Mouse (Mus musculus): ENCODE measurements around the gene Odf4. TPM values are rescaled to one million over a fixed set of nuclear protein-coding genes. Genes with fewer than 3 reads are reported as not detected.

Gene Odf4
- polyA plus RNA-seq, 2 experiments: not detected

DNA sequence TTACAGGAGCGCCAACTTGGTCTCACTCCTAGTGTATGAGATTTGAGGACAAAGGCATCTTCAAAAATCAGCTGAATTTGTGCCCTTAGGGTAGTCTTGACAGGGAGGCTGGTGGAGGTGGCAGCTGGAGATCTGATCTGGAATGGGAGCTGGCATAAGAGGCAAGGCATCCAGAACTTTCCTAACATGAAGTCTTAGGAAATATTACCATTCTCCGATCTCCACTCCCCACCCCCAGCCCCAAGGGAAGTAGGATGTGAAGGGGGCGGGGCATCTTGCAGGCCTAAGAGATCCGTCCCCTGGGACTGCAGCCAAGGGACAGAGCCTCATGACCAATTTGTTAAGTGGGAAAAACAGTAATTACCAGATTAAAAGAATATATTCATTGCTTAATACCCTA, 43.4 kb upstream of the Odf4 start:
- peaks cover 2% of the 10 kb centered on the region; the same call in 1 of the 2 replicates for H3K27me3 ChIP-seq (ENCODE audit: control insufficient read depth, insufficient read depth, low read length)
- TF ChIP-seq CTCF (IDR thresholded peaks at IDR 0.05; ENCODE audit: low read depth): no peak
- TF ChIP-seq EP300 (IDR thresholded peaks at IDR 0.05; ENCODE audit: low read depth): no peak
- DNase-seq (ENCODE audit: low read depth in 3 of 3, low spot score in 3 of 3) (no peak), ATAC-seq (ENCODE audit: insufficient read depth) (no peak)
- H3K27ac ChIP-seq: no peak overlapping the region
- no peaks in the 10 kb centered on the region for H3K9me3 ChIP-seq (ENCODE audit: control insufficient read depth, low read length)
- no peak overlapping the region for H3K4me2 ChIP-seq (ENCODE audit: low read depth)
- no peak overlapping the region for H3K9ac ChIP-seq (replicated peaks)
- peaks cover 13 to 18% of the 10 kb centered on the region in 2 experiments for H3K4me1 ChIP-seq (replicated peaks; ENCODE audit: control insufficient read depth in 2 of 2, insufficient read depth in 2 of 2, low read length in 1 of 2)
- no peaks in the 10 kb centered on the region for H3K36me3 ChIP-seq (replicated peaks; ENCODE audit: control insufficient read depth, insufficient read depth, low read depth)
- no peak overlapping the region for H3K4me3 ChIP-seq (ENCODE audit: insufficient read depth in 1 of 2, low read depth in 2 of 2, low read length in 2 of 2)
- 66% methylated on average over 4 of the region's 4 CpGs for WGBS (ENCODE audit: insufficient replicate concordance)

DNA sequence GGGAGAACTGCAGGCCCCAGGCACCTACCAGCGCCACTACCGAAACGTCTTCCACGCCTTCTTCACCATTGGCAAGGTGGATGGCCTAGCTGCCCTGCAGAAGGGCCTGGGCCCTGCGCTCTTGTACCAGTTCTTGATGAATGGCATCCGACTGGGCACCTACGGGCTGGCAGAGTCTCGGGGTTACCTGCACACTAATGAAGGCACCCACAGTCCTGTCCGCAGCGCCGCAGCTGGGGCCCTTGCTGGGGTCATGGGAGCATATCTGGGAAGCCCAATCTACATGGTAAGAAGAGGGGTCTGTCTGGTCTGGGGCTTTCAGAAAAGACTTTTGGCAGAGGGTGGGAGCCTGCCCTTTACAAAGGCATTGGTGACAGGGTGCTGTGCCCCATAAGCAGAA, 41.9 kb upstream of the Odf4 start:
- WGBS (ENCODE audit: insufficient replicate concordance): 82% methylated on average over 11 of the region's 11 CpGs
- no peak overlapping the region for H3K9ac ChIP-seq (replicated peaks)

DNA sequence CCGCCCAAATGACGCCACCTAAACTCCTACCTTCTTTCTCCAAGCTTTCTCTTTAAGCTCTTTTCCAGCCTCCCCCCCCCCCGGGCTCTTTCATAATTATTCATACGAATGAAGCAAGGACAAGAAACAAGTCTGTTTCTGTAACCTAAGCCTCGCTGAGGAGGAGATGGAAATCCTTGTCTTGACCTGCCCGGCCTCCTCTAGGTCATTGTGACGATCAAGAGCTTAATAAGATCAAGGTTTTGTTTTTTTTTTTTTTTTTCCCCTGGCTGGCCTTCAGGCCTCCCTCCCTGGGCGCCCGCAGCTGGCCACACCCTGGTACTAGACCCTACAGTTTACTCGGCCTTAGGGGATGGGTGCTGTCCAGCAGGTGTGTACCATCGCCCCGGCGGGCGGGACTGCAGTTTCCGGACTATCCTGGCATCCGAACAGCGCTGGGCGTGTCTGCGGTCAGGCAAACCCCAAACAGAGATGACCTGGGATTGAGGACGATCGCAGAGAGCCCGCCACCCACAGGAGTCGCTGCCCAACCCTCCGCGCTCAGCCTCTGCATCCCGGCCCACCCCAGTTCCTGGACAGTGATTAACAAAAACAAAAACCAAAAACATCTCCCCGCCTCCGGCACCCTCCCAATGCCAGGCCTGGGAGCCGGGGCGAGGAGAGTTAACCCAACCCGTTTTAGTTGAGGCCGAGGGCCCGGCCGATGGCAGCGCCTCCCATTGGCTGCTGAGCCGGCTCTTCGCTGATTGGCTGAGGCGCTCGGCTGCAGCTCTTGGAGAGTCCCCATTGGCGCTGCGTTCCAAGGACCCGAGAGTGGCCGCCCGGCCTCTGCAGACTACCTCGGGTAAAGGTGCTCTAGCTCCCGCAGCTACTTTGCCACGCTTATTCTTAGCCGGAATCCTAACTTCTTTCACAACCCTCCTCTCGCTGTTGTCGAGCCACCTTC, 40.7 kb upstream of the Odf4 start, which contains the start of gene Slc25a35:
Gene Slc25a35, plus strand, starts transcription at position 795 of the 946 bp plus-strand sequence.
- ATAC-seq (ENCODE audit: insufficient read depth) (peak; percentile 97), DNase-seq (ENCODE audit: low read depth in 3 of 3, low spot score in 3 of 3) (peak; percentile 81 to 86 (median 85))
- Histone ChIP-seq H3K36me3 (replicated peaks; ENCODE audit: control insufficient read depth, insufficient read depth, low read depth) (no peaks in the 10 kb centered on the region), H3K9ac (replicated peaks) (peak within 1 kb of the TSS; percentile 68), H3K4me2 (ENCODE audit: low read depth) (peak within 1 kb of the TSS; percentile 97), H3K27me3 (ENCODE audit: control insufficient read depth, insufficient read depth, low read length) (peaks cover 2% of the 10 kb centered on the region; the same call in 1 of the 2 replicates), H3K4me3 (ENCODE audit: insufficient read depth in 1 of 2, low read depth in 2 of 2, low read length in 2 of 2) (peak within 1 kb of the TSS; percentile 69 to 72), H3K27ac (peak within 1 kb of the TSS; percentile 53), H3K9me3 (ENCODE audit: control insufficient read depth, low read length) (no peaks in the 10 kb centered on the region), H3K4me1 (replicated peaks; ENCODE audit: control insufficient read depth in 2 of 2, insufficient read depth in 2 of 2, low read length in 1 of 2) (peaks cover 9 to 13% of the 10 kb centered on the region in 2 experiments)
- TF ChIP-seq EP300 (IDR thresholded peaks at IDR 0.05; ENCODE audit: low read depth) (no peak), CTCF (IDR thresholded peaks at IDR 0.05; ENCODE audit: low read depth) (peak; percentile 47; the same call in 1 of the 2 replicates)
- under 1% methylated on average over 50 of the region's 50 CpGs for WGBS (ENCODE audit: insufficient replicate concordance)

More for the DNA sequence above, 41.9 kb upstream of the Odf4 start:
- Histone ChIP-seq H3K4me3 (ENCODE audit: insufficient read depth in 1 of 2, low read depth in 2 of 2, low read length in 2 of 2) (no peak overlapping the region; a peak in 1 of 4 replicates), H3K4me1 (replicated peaks; ENCODE audit: control insufficient read depth in 2 of 2, insufficient read depth in 2 of 2, low read length in 1 of 2) (peaks cover 13 to 14% of the 10 kb centered on the region in 2 experiments), H3K27me3 (ENCODE audit: control insufficient read depth, insufficient read depth, low read length) (peaks cover 2% of the 10 kb centered on the region; the same call in 1 of the 2 replicates), H3K4me2 (ENCODE audit: low read depth) (peak overlapping the region; percentile 97), H3K27ac (no peak overlapping the region), H3K36me3 (replicated peaks; ENCODE audit: control insufficient read depth, insufficient read depth, low read depth) (no peaks in the 10 kb centered on the region), H3K9me3 (ENCODE audit: control insufficient read depth, low read length) (no peaks in the 10 kb centered on the region)
- DNase-seq (ENCODE audit: low read depth in 3 of 3, low spot score in 3 of 3) (no peak), ATAC-seq (ENCODE audit: insufficient read depth) (no peak)
- TF ChIP-seq EP300 (IDR thresholded peaks at IDR 0.05; ENCODE audit: low read depth): no peak
- TF ChIP-seq CTCF (IDR thresholded peaks at IDR 0.05; ENCODE audit: low read depth): no peak

DNA sequence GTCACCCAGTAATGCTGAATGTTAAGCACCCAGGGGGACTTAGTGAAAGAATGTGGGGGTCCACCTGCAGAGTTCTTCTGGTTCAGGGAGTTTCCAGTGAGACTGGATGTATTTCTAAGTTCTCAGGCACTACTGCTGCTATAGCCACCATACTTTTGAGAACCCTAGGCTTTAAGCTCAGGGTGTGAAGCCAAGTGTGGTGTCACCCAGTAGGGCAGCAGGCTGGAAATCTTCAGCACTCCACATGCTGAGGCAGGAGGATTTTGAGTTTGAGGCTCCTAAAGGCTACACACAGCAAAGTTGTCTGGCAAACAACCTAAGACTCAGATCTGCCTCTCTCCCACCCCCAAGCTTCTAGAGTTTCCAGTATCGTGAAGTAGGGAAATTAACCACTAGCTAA, 39.7 kb upstream of the Odf4 start:
- peak overlapping the region; percentile 97 for H3K4me2 ChIP-seq (ENCODE audit: low read depth)
- no peak overlapping the region for H3K9ac ChIP-seq (replicated peaks)
- DNase-seq (ENCODE audit: low read depth in 3 of 3, low spot score in 3 of 3) (no peak), ATAC-seq (ENCODE audit: insufficient read depth) (no peak)
- 44% methylated on average over 1 of the region's 1 CpGs for WGBS (ENCODE audit: insufficient replicate concordance)
- H3K36me3 ChIP-seq (replicated peaks; ENCODE audit: control insufficient read depth, insufficient read depth, low read depth): no peaks in the 10 kb centered on the region
- peaks cover 8 to 13% of the 10 kb centered on the region in 2 experiments for H3K4me1 ChIP-seq (replicated peaks; ENCODE audit: control insufficient read depth in 2 of 2, insufficient read depth in 2 of 2, low read length in 1 of 2)
- H3K4me3 ChIP-seq (ENCODE audit: insufficient read depth in 1 of 2, low read depth in 2 of 2, low read length in 2 of 2): no peak overlapping the region
- TF ChIP-seq CTCF (IDR thresholded peaks at IDR 0.05; ENCODE audit: low read depth) (no peak), EP300 (IDR thresholded peaks at IDR 0.05; ENCODE audit: low read depth) (no peak)
- H3K27me3 ChIP-seq (ENCODE audit: control insufficient read depth, insufficient read depth, low read length): peaks cover 2% of the 10 kb centered on the region; the same call in 1 of the 2 replicates
- H3K27ac ChIP-seq: no peak overlapping the region
- H3K9me3 ChIP-seq (ENCODE audit: control insufficient read depth, low read length): no peaks in the 10 kb centered on the region

DNA sequence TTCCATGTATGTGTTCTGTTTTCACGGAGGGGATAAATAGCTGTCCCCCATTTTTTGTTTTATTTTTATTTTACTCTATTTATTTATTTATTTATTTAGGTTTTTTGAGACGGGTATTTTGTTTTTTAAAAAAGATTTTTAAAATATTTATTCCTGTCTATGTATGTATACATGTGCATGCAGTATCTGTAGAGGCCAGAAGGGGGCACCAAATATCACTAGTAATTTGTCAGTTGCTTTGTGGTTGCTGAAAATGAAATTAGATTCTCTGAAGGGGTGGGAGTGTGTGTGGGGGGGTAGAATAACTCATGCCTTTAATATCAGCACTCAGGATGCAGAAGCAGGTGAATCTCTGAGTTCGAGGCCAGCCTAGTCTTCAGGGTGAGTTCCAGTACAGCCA, 39.0 kb upstream of the Odf4 start:
- Histone ChIP-seq H3K27ac (no peak overlapping the region), H3K4me3 (ENCODE audit: insufficient read depth in 1 of 2, low read depth in 2 of 2, low read length in 2 of 2) (no peak overlapping the region), H3K4me1 (replicated peaks; ENCODE audit: control insufficient read depth in 2 of 2, insufficient read depth in 2 of 2, low read length in 1 of 2) (peaks cover 8 to 13% of the 10 kb centered on the region in 2 experiments), H3K36me3 (replicated peaks; ENCODE audit: control insufficient read depth, insufficient read depth, low read depth) (no peaks in the 10 kb centered on the region), H3K27me3 (ENCODE audit: control insufficient read depth, insufficient read depth, low read length) (peaks cover 2% of the 10 kb centered on the region; the same call in 1 of the 2 replicates), H3K9me3 (ENCODE audit: control insufficient read depth, low read length) (no peaks in the 10 kb centered on the region), H3K4me2 (ENCODE audit: low read depth) (no peak overlapping the region), H3K9ac (replicated peaks) (no peak overlapping the region)
- WGBS (ENCODE audit: insufficient replicate concordance): 19% methylated on average over 3 of the region's 3 CpGs
- ATAC-seq (ENCODE audit: insufficient read depth) (no peak), DNase-seq (ENCODE audit: low read depth in 3 of 3, low spot score in 3 of 3) (peak; percentile 48 to 61 (median 49))
- TF ChIP-seq EP300 (IDR thresholded peaks at IDR 0.05; ENCODE audit: low read depth) (no peak), CTCF (IDR thresholded peaks at IDR 0.05; ENCODE audit: low read depth) (peak; percentile 69)

All from liver, embryonic 14.5 days (tissue).